Mouse (Mus musculus): Measurements from ENCODE around the gene Pgm2l1.
"Not testable (repeated sequence)": the region's sequence is repeated elsewhere in the genome, so short reads cannot be mapped to it uniquely, and the experiment has no call there.

Gene Pgm2l1

GRCm38 (mm10) chr7:100227896-100228525 is 817 bp downstream of the Pgm2l1 start:
- in situ Hi-C loops (cut with MboI, MseI) = no loop called here

GRCm38 (mm10) chr7:100228957-100229356 is 1.8 kb downstream of the Pgm2l1 start:
- in situ Hi-C loops (cut with MboI, MseI) = no loop called here

GRCm38 (mm10) chr7:100230646-100231045 is 3.5 kb downstream of the Pgm2l1 start:
- in situ Hi-C loops (cut with MboI, MseI) = loop anchor here in 1 of 2 experiments (10.0 kb wide), 1 partner anchor 416 kb away; no protein-coding TSS in a partner anchor

GRCm38 (mm10) chr7:100231661-100232060 is 4.5 kb downstream of the Pgm2l1 start:
- in situ Hi-C loops (cut with MboI, MseI) = loop anchor here in 1 of 2 experiments (10.0 kb wide), 1 partner anchor 417 kb away; no protein-coding TSS in a partner anchor

GRCm38 (mm10) chr7:100233681-100234080 is 6.5 kb downstream of the Pgm2l1 start:
- in situ Hi-C loops (cut with MboI, MseI) = loop anchor here in 1 of 2 experiments (10.0 kb wide), 1 partner anchor 419 kb away; no protein-coding TSS in a partner anchor

- in situ Hi-C loops (cut with MboI, MseI) = loop anchor here in 1 of 2 experiments (10.0 kb wide), 1 partner anchor 420 kb away; no protein-coding TSS in a partner anchor
Measured at GRCm38 (mm10) chr7:100234264-100234885, 7.2 kb downstream of the Pgm2l1 start.

GRCm38 (mm10) chr7:100238271-100238670 is 11.1 kb downstream of the Pgm2l1 start:
- in situ Hi-C loops (cut with MboI, MseI) = loop anchor here in 1 of 2 experiments (10.0 kb wide), 1 partner anchor 423 kb away; no protein-coding TSS in a partner anchor

- in situ Hi-C loops (cut with MboI, MseI) = no loop called here
Measured at GRCm38 (mm10) chr7:100240601-100241000, 13.4 kb downstream of the Pgm2l1 start.

- in situ Hi-C loops (cut with MboI, MseI) = no loop called here
Measured at GRCm38 (mm10) chr7:100243007-100243406, 15.8 kb downstream of the Pgm2l1 start.

GRCm38 (mm10) chr7:100244225-100244624 is 17.0 kb downstream of the Pgm2l1 start:
- in situ Hi-C loops (cut with MboI, MseI) = no loop called here

- in situ Hi-C loops (cut with MboI, MseI) = no loop called here
Measured at GRCm38 (mm10) chr7:100245176-100245575, 18.0 kb downstream of the Pgm2l1 start.

GRCm38 (mm10) chr7:100250667-100251066 is 23.5 kb downstream of the Pgm2l1 start:
- in situ Hi-C loops (cut with MboI, MseI) = no loop called here

GRCm38 (mm10) chr7:100262350-100262749 is 35.2 kb downstream of the Pgm2l1 start:
- in situ Hi-C loops (cut with MboI, MseI) = no loop called here

GRCm38 (mm10) chr7:100264934-100265333 is 37.7 kb downstream of the Pgm2l1 start:
- in situ Hi-C loops (cut with MboI, MseI) = not testable (repeated sequence)

GRCm38 (mm10) chr7:100272369-100272768 is 45.2 kb downstream of the Pgm2l1 start:
- in situ Hi-C loops (cut with MboI, MseI) = loop anchor here in 1 of 2 experiments (10.0 kb wide), 1 partner anchor 52 kb away; no protein-coding TSS in a partner anchor

GRCm38 (mm10) chr7:100274507-100274906 is 47.3 kb downstream of the Pgm2l1 start:
- in situ Hi-C loops (cut with MboI, MseI) = loop anchor here in 1 of 2 experiments (10.0 kb wide), 1 partner anchor 50 kb away; no protein-coding TSS in a partner anchor

GRCm38 (mm10) chr7:100276397-100276796 is 49.2 kb downstream of the Pgm2l1 start:
- in situ Hi-C loops (cut with MboI, MseI) = loop anchor here in 1 of 2 experiments (10.0 kb wide), 1 partner anchor 48 kb away; no protein-coding TSS in a partner anchor

GRCm38 (mm10) chr7:100279803-100280202 is 52.6 kb downstream of the Pgm2l1 start:
- in situ Hi-C loops (cut with MboI, MseI) = loop anchor here in 1 of 2 experiments (10.0 kb wide), 1 partner anchor 45 kb away; no protein-coding TSS in a partner anchor

- in situ Hi-C loops (cut with MboI, MseI) = no loop called here
Measured at GRCm38 (mm10) chr7:100281596-100281995, 54.4 kb downstream of the Pgm2l1 start.

GRCm38 (mm10) chr7:100283298-100283697 is 56.1 kb downstream of the Pgm2l1 start:
- in situ Hi-C loops (cut with MboI, MseI) = no loop called here

GRCm38 (mm10) chr7:100285383-100285782 is 58.2 kb downstream of the Pgm2l1 start, which contains the start of gene P4ha3:
TSS of gene P4ha3 (plus strand) at chr7:100285520.
- in situ Hi-C loops (cut with MboI, MseI) = no loop called here
